Mouse (Mus musculus) CD4-positive helper T cell, adult 2 months (primary cell): ENCODE measurements around the gene Zfp341.

Experiments
- DNase-seq: peaks from one replicate; pipeline ENCODE4 v3.0.0-alpha.2; 2012; ENCODE audit warnings: low read depth, missing footprints, low spot score

Zfp341 gene

DNA sequence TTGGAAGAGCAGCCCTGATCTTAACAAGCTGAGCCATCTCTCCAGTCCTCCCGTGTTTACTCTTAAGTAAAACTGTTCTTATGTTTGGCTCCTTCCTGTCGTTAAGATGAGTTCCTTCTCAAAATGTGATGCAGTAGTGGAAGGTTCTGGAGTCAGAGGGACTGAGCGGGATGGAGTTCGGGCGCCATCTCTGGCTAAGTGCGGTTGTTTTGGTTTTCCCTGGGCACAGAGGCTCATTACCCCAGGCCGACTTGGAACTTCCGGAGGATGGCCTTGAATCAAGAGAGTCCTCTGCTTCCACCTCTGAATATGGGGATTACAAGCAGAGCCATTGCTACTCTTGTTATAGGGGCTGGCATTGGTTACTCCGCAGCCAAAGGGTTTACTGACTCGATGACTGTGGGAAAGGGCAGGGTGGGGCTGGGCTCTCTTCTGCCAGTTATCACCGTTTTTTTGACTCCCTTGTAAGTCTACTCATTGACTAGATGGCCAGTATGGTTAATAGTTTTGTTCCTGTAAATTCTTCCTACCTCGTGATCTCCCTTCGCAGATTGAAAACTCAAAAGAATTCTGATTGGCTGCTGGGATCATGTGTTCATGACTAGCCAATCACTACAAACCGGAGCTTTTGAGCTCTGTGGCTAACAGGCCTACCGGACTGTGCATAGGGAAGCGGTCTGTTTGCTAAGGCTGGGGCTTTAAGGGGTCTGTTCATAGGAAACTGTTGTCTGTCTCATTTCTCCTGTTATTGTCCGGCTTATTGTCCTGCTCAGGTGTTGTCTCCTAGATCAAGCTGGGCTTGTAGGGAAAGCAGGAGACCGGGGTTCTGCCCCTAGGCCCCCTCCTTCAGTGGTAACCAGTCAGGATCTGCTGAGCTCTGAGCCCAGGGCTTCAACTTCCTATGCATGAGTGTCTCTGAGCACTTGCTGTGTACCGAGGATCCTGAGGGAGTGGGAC is 63.8 kb downstream of the Zfp341 start:
- no peak for DNase-seq

DNA sequence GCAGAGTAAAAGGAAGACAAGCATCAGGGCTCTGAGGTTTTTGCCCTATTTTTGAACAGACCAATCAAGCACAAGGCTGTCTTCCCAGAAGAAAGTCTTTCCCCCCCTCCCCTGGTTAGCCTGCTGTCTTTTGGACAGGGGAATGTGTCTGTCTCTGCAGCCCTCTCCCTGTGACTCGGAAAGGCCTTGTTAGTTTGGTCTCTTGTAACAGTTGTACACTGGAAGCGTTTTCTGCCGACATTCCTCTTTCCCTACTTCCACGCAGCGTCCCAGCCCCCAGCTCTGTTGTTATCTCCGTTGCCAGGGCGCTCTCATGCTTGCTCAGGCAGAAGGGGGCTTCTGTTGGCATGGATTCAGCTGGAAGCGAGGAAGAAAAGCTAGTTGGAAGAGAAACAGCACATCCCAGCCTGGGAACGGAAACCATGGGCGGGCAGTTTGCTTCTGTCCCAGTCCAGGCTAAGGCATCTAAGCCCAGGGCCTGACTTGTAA is 64.6 kb downstream of the Zfp341 start:
- no peak for DNase-seq

DNA sequence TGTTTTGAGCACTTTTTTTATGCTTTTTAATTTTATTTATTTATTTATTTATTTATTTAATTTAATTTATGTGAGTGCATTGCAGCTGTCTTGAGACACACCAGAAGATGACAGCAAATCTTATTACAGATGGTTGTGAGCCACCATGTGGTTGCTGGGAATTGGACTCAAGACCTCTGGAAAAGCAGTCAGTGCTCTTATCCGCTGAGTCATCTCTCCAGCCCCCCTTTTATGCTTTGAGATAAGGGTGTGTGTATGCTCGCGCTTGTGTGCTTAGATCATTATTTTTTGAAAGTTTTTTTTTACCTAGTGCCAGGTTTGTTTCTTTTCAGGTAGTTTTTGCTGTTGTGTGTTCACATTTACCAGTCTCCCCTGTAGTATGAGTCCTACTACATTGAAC is 65.9 kb downstream of the Zfp341 start:
- DNase-seq, result no peak

GRCm38 (mm10) chr2:154680337-154680736 is 67.2 kb downstream of the Zfp341 start:
- DNase-seq, result no peak

GRCm38 (mm10) chr2:154680941-154681340 is 67.8 kb downstream of the Zfp341 start:
- DNase-seq, result no peak

- DNase-seq, result no peak
Observed at GRCm38 (mm10) chr2:154682712-154683111, 69.6 kb downstream of the Zfp341 start.

DNA sequence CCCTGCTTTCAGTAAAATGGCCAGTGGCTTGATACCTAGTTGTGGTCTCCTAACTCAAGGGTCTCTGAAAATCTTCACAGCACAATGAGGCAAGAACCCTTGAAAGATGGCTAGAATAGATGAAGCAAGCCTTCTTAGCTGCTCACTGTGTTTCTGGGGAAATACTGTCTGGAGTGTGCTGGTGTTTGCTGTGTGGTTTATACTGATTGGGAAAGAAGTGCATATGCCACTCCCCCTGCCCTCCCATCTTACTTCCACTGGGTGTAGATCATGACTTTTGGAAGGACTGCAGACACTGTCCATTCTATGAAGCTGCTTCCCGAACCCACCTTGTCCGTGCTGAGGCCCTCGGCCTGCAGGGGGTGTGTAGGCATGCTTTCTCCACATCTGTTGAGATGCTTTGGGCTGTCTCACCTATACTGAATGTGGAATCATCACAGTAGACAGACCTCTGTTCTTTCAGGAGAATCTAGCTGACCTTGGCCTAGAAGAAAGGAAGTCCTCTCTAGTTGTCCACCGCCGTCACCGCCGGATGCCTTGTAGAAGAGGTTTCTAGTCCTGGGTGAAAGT is 71.9 kb downstream of the Zfp341 start:
- no peak for DNase-seq

DNA sequence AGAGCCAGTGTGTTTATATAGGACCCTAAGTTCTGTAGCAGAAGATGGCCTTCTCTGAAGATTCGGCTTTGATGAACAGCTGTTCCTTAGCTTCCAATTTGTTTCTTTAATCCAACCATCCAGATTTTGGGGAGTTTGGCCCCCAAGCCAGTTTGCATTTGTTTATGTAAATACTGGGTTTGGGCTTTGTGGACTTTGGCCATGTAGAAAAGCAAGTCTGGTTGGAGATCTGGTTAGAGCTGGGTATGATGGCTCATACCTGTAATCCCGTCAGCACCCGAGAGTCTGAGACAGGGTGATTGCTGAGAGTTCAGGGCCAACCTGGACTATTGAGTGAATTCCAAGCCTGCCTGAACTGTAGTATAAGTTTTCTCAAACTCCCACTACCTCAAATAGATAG is 72.7 kb downstream of the Zfp341 start:
- DNase-seq, result no peak

DNA sequence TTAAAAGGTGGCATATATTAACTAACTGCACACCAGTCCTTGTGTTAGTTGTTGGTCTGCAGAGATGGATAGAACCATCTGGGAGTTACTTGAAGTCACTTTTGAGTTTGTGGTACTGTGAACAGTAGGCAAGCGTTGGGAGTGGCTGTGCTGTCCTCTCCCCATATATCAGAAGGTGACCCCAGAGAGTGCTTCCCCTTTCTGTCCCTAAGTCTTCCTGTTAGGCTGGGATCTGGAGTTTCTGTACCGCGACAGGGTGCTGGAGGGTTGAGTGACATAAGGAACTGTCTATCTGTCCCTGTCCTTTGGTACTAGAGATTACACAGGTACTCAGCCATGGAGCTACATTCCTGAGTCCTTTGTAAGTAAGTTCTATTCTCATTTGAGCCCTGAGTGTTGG is 73.7 kb downstream of the Zfp341 start:
- no peak for DNase-seq

DNA sequence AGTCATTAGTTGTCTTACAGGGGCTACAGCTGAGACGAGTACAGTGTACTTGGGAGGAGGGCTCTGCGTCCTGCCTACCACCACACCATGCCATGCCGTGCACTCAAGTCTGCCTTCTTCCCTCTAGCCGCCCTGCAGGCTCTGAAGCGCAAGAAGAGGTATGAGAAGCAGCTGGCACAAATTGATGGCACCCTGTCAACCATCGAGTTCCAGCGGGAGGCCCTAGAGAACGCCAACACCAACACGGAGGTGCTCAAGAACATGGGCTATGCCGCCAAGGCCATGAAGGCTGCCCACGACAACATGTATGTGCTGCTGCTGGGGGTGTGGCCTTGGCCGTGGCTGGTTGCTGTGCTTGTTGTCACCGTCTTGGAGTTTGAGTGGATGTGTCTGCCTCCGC is 76.3 kb downstream of the Zfp341 start:
- DNase-seq, result no peak

GRCm38 (mm10) chr2:154690959-154691358 is 77.9 kb downstream of the Zfp341 start:
- no peak for DNase-seq

DNA sequence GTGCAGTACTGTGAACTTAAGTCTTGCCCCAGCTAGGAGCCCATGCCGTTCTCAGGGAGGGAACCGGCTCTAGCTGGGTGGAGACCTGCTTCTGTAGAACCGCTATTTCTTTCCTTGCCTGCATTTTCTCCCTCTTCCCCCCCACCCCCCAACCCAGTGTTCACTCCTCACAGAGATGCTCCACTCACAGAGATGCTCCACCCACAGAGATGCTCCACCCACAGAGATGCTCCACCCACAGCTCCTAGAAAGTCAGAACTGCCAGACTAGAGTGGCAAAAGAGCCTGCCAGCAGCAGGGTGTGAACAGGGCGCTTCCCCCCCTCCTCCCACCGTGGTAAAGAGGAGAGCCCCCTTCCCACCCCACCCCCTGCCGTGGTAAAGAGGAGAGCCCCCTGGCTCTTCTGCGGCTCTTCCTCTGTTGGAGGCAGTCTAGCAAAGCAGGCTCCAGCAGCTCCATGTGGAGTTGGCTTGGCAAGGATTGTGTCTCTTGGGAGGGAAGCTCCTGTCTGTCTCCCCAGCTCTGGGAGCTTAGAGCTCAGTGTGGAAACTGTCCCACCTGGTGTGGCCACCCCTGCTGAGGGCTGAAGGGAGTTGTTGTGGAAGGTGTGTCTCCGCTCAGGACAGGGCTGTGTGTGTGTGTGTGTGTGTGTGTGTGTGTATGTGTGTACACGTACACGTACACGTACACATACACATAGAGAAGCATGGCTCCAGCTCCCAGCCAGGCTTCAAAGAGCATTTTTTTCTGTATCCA is 80.3 kb downstream of the Zfp341 start:
- DNase-seq, result no peak

GRCm38 (mm10) chr2:154693941-154694256 is 80.8 kb downstream of the Zfp341 start:
- no peak for DNase-seq

DNA sequence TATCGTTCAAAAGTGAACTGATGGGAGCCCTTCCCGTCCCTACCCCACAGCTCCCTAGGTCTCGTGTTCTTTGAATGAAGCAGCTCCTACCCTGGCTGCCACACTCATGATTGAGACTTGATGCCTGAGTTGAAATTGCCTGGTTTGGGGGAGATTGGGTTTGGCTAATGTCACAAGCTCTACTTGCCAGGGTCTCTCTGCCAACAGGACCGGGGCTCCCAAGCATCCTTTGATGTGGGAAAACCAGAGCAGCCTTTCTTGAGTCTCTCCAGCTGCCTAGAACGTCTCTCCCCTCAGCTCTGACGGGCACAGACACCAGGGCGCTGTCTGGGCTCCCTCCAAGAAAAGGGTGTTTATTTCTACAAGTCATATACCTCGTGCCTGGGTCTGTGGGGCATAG is 82.6 kb downstream of the Zfp341 start:
- DNase-seq, result no peak
